Mouse (Mus musculus): ENCODE measurements around the gene Ints7.

DNA sequence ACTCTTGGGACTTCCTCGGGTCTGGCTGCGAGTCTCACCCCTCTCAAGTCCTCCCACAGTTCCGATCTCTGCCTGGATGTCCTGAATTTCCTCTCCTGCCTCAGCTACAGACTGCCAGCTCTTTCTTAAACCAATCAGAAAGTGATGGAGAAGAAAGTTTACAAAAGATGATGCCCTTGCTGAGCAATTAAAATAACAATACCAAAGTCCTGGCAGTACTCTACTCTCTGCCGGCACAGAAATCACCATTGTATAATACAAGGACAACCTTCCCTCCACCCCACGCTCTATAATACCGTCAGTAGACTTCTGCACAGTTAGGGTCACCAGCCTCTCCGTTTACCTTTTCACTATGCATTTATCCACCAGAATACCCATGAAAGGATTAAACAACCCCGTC lies 40.8 kb downstream of the Ints7 start:
- TF ChIP-seq POLR2A (IDR thresholded peaks at IDR 0.05; ENCODE audit: insufficient read length, low read depth) (no peak), TCF12 (IDR thresholded peaks at IDR 0.05; ENCODE audit: insufficient read depth, poor library complexity, severe bottlenecking) (no peak), MYOD1 (IDR thresholded peaks at IDR 0.05; ENCODE audit: control insufficient read depth in 1 of 3, insufficient read length in 2 of 3, low read depth in 2 of 3) (no peak), USF1 (IDR thresholded peaks at IDR 0.05; ENCODE audit: low read depth) (no peak), CEBPB (IDR thresholded peaks at IDR 0.05; ENCODE audit: insufficient read depth, poor library complexity, severe bottlenecking) (no peak), MAX (IDR thresholded peaks at IDR 0.05; ENCODE audit: low read depth) (no peak), SRF (IDR thresholded peaks at IDR 0.05; ENCODE audit: control insufficient read depth, insufficient read length, low read depth) (no peak), E2F4 (IDR thresholded peaks at IDR 0.05; ENCODE audit: insufficient read depth) (no peak), POLR2AphosphoS2 (IDR thresholded peaks at IDR 0.05; ENCODE audit: insufficient read length, low read depth) (no peak), MYOG (IDR thresholded peaks at IDR 0.05; ENCODE audit: control insufficient read depth in 1 of 3, insufficient read depth in 1 of 3, insufficient read length in 2 of 3, low read depth in 2 of 3) (no peak), REST (IDR thresholded peaks at IDR 0.05; ENCODE audit: insufficient read depth, insufficient read length) (no peak)

Measured in myocyte (in vitro differentiated cells).